Mouse (Mus musculus): Measurements from ENCODE around the gene Ankrd22.

Gene Ankrd22

GRCm38 (mm10) chr19:34095381-34095780, 70.5 kb downstream of the Ankrd22 start:
- DNase-seq (ENCODE audit: low read depth, low spot score), result no peak

- DNase-seq (ENCODE audit: low read depth, low spot score), result no peak
Measured at GRCm38 (mm10) chr19:34089011-34089680, 76.7 kb downstream of the Ankrd22 start.

- DNase-seq (ENCODE audit: low read depth, low spot score), result no peak
Measured at GRCm38 (mm10) chr19:34078130-34078529, 87.7 kb downstream of the Ankrd22 start.

- no peak for DNase-seq (ENCODE audit: low read depth, low spot score)
Measured at GRCm38 (mm10) chr19:34074239-34074638, 91.6 kb downstream of the Ankrd22 start.
